Mouse (Mus musculus): ENCODE measurements at regions not wholly inside any gene's neighbourhood (a gene's known extent, or its start where the extent isn't known, plus 50 kb on each side); places are given as distances from the start of the nearest gene placed in this dataset.

- WGBS = 92% methylated on average over 14 of the region's 14 CpGs
- H3K36me3 ChIP-seq (ENCODE audit: control insufficient read depth, insufficient read depth, low read length) = no peaks in the 10 kb centered on the region
- H3K4me3 ChIP-seq (replicated peaks; ENCODE audit: low read depth, low read length) = no peak overlapping the region
- no peaks in the 10 kb centered on the region for H3K27me3 ChIP-seq (ENCODE audit: control insufficient read depth, insufficient read depth, low read length)
- H3K4me2 ChIP-seq (ENCODE audit: low read length) = no peak overlapping the region
- DNase-seq = no peak
- H3K9me3 ChIP-seq (ENCODE audit: control insufficient read depth, low read length) = no peaks in the 10 kb centered on the region
- ATAC-seq (ENCODE audit: low FRiP score, low TSS enrichment) = peak; percentile 100
- no peaks in the 10 kb centered on the region for H3K4me1 ChIP-seq (ENCODE audit: control insufficient read depth, insufficient read depth, low read length)
- H3K9ac ChIP-seq (replicated peaks; ENCODE audit: low read length) = no peak overlapping the region
- H3K27ac ChIP-seq (replicated peaks; ENCODE audit: low read depth, low read length) = no peak overlapping the region
Measured at GRCm38 (mm10) chr4:80002738-80003635, 830.9 kb upstream of the Tyrp1 start.

DNA sequence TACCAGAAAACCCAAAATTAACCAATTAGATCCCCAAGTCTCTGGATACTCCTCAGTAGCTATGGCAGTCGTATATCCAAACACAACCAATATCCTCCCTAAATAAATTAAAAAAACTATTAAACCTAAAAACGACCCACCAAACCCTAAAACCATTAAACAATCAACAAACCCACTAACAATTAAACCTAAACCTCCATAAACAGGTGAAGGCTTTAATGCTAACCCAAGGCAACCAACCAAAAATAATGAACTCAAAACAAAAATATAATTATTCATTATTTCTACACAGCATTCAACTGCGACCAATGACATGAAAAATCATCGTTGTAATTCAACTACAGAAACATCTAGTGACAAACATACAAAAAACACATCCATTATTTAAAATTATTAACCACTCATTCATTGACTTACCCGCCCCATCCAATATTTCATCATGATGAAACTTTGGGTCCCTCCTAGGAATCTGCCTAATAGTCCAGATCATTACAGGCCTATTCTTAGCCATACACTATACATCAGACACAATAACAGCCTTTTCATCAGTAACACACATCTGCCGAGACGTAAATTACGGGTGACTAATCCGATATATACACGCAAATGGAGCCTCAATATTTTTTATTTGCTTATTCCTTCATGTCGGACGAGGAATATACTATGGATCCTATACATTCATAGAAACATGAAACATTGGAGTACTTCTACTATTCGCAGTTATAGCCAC, 830.1 kb upstream of the Tyrp1 start:
- Histone ChIP-seq H3K36me3 (ENCODE audit: control insufficient read depth, insufficient read depth, low read length) (no peaks in the 10 kb centered on the region), H3K4me2 (ENCODE audit: low read length) (no peak overlapping the region), H3K27me3 (ENCODE audit: control insufficient read depth, insufficient read depth, low read length) (no peaks in the 10 kb centered on the region), H3K9me3 (ENCODE audit: control insufficient read depth, low read length) (no peaks in the 10 kb centered on the region), H3K9ac (replicated peaks; ENCODE audit: low read length) (no peak overlapping the region), H3K27ac (replicated peaks; ENCODE audit: low read depth, low read length) (no peak overlapping the region), H3K4me3 (replicated peaks; ENCODE audit: low read depth, low read length) (no peak overlapping the region), H3K4me1 (ENCODE audit: control insufficient read depth, insufficient read depth, low read length) (no peaks in the 10 kb centered on the region)
- DNase-seq = no peak
- ATAC-seq (ENCODE audit: low FRiP score, low TSS enrichment) = peak; percentile 92
- 88% methylated on average over 13 of the region's 13 CpGs for WGBS

DNA sequence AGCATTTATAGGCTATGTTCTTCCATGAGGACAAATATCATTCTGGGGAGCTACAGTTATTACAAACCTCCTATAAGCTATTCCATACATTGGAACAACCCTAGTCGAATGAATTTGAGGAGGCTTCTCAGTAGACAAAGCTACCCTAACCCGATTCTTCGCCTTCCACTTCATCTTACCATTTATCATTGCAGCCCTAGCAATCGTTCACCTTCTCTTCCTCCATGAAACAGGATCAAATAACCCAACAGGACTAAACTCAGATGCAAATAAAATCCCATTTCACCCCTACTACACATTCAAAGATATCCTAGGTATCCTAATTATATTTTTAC, 829.6 kb upstream of the Tyrp1 start:
- no peaks in the 10 kb centered on the region for H3K27me3 ChIP-seq (ENCODE audit: control insufficient read depth, insufficient read depth, low read length)
- no peaks in the 10 kb centered on the region for H3K9me3 ChIP-seq (ENCODE audit: control insufficient read depth, low read length)
- WGBS = 91% methylated on average over 4 of the region's 4 CpGs
- no peak for DNase-seq
- no peak overlapping the region for H3K4me2 ChIP-seq (ENCODE audit: low read length)
- H3K36me3 ChIP-seq (ENCODE audit: control insufficient read depth, insufficient read depth, low read length) = no peaks in the 10 kb centered on the region
- no peak overlapping the region for H3K4me3 ChIP-seq (replicated peaks; ENCODE audit: low read depth, low read length)
- H3K9ac ChIP-seq (replicated peaks; ENCODE audit: low read length) = no peak overlapping the region
- no peak for ATAC-seq (ENCODE audit: low FRiP score, low TSS enrichment)
- H3K4me1 ChIP-seq (ENCODE audit: control insufficient read depth, insufficient read depth, low read length) = no peaks in the 10 kb centered on the region
- no peak overlapping the region for H3K27ac ChIP-seq (replicated peaks; ENCODE audit: low read depth, low read length)

- H3K27me3 ChIP-seq (ENCODE audit: control insufficient read depth, insufficient read depth, low read length) = no peaks in the 10 kb centered on the region
- no peak for ATAC-seq (ENCODE audit: low FRiP score, low TSS enrichment)
- H3K9ac ChIP-seq (replicated peaks; ENCODE audit: low read length) = no peak overlapping the region
- DNase-seq = no peak
- no peaks in the 10 kb centered on the region for H3K9me3 ChIP-seq (ENCODE audit: control insufficient read depth, low read length)
- H3K4me3 ChIP-seq (replicated peaks; ENCODE audit: low read depth, low read length) = no peak overlapping the region
- H3K27ac ChIP-seq (replicated peaks; ENCODE audit: low read depth, low read length) = no peak overlapping the region
- no peak overlapping the region for H3K4me2 ChIP-seq (ENCODE audit: low read length)
- WGBS = 95% methylated on average over 4 of the region's 4 CpGs
- H3K36me3 ChIP-seq (ENCODE audit: control insufficient read depth, insufficient read depth, low read length) = no peaks in the 10 kb centered on the region
- no peaks in the 10 kb centered on the region for H3K4me1 ChIP-seq (ENCODE audit: control insufficient read depth, insufficient read depth, low read length)
Measured at GRCm38 (mm10) chr4:80004788-80005187, 829.1 kb upstream of the Tyrp1 start.

- ATAC-seq (ENCODE audit: low FRiP score, low TSS enrichment) (no peak), DNase-seq (no peak)
- Histone ChIP-seq H3K4me1 (ENCODE audit: control insufficient read depth, insufficient read depth, low read length) (no peaks in the 10 kb centered on the region), H3K4me3 (replicated peaks; ENCODE audit: low read depth, low read length) (no peak overlapping the region), H3K9ac (replicated peaks; ENCODE audit: low read length) (no peak overlapping the region), H3K27me3 (ENCODE audit: control insufficient read depth, insufficient read depth, low read length) (no peaks in the 10 kb centered on the region), H3K36me3 (ENCODE audit: control insufficient read depth, insufficient read depth, low read length) (no peaks in the 10 kb centered on the region), H3K9me3 (ENCODE audit: control insufficient read depth, low read length) (no peaks in the 10 kb centered on the region), H3K27ac (replicated peaks; ENCODE audit: low read depth, low read length) (no peak overlapping the region), H3K4me2 (ENCODE audit: low read length) (no peak overlapping the region)
- WGBS = 63% methylated on average over 3 of the region's 3 CpGs
Measured at GRCm38 (mm10) chr4:80027876-80028275, 806.0 kb upstream of the Tyrp1 start.

DNA sequence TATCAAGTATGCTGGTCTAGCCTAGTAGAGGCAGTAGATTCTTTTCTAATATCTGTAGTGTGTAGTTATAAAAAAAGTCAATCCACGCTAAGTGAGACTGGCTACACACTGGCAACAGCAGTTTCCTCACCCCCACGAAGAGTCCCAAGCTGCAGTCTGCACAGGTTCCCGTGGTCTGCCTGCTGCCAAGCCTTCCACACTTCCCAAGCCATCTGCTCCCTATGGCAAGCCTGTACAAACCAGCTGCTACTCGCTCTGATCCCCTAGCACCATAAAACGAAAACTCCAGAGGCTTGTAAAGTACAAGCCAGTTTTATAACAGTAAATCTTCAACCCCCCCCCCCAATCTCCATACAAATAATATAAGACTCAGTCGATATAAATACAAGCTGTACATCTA, 786.0 kb upstream of the Tyrp1 start:
- no peak overlapping the region for H3K9ac ChIP-seq (replicated peaks; ENCODE audit: low read length)
- H3K27me3 ChIP-seq (ENCODE audit: control insufficient read depth, insufficient read depth, low read length) = no peaks in the 10 kb centered on the region
- no peaks in the 10 kb centered on the region for H3K4me1 ChIP-seq (ENCODE audit: control insufficient read depth, insufficient read depth, low read length)
- H3K36me3 ChIP-seq (ENCODE audit: control insufficient read depth, insufficient read depth, low read length) = no peaks in the 10 kb centered on the region
- H3K9me3 ChIP-seq (ENCODE audit: control insufficient read depth, low read length) = no peaks in the 10 kb centered on the region
- ATAC-seq (ENCODE audit: low FRiP score, low TSS enrichment) (no peak), DNase-seq (no peak)
- H3K27ac ChIP-seq (replicated peaks; ENCODE audit: low read depth, low read length) = no peak overlapping the region
- WGBS = 83% methylated on average over 6 of the region's 6 CpGs
- no peak overlapping the region for H3K4me3 ChIP-seq (replicated peaks; ENCODE audit: low read depth, low read length)
- no peak overlapping the region for H3K4me2 ChIP-seq (ENCODE audit: low read length)

Data from midbrain, embryonic 14.5 days (tissue).